Mouse (Mus musculus) layer of hippocampus, postnatal 25 days (tissue): ENCODE measurements around the gene Dgcr8. TPM values are rescaled to one million over a fixed set of nuclear protein-coding genes. Genes with fewer than 3 reads are reported as not detected.

Experiments
- DNase-seq, 2 experiments: peaks; one replicate each; pipeline ENCODE4 v3.0.0; 2022; ENCODE audit warnings: mixed read lengths in 2 of 2, low spot score in 1 of 2; ENCODE audit errors: extremely low spot score in 1 of 2
- total RNA-seq, 2 experiments: library from RNA; stranded (reverse); gene quantifications; 2 replicates each; pipeline ENCODE4 v1.2.3; 2021

Gene Dgcr8
- total RNA-seq, 2 experiments from 2014 or later, result 38.6 to 40.3 TPM

GRCm38 (mm10) chr16:18250231-18250630 lies 38.8 kb downstream of the Dgcr8 start:
- DNase-seq, result no peak

GRCm38 (mm10) chr16:18249364-18249967 lies 39.6 kb downstream of the Dgcr8 start:
- DNase-seq, result no peak

GRCm38 (mm10) chr16:18248433-18249363 lies 40.3 kb downstream of the Dgcr8 start, which contains the start of the genes Trmt2a and Ranbp1:
Trmt2a (plus strand) TSS chr16:18248679.
Ranbp1 (minus strand) TSS chr16:18248732.
- DNase-seq, result peak; percentile 96 to 97

- no peak for DNase-seq
These were observed 41.3 kb downstream of the Dgcr8 start for GRCm38 (mm10) chr16:18247521-18248399.

GRCm38 (mm10) chr16:18241581-18241980 lies 47.5 kb downstream of the Dgcr8 start:
- no peak for DNase-seq

- DNase-seq, result no peak
These were observed 52.2 kb downstream of the Dgcr8 start for GRCm38 (mm10) chr16:18236676-18237501.

- DNase-seq, result peak in 1 of 2 experiments; percentile 56
These were observed 53.5 kb downstream of the Dgcr8 start for GRCm38 (mm10) chr16:18235389-18236065.

- peak in 1 of 2 experiments; percentile 67 for DNase-seq
These were observed 54.2 kb downstream of the Dgcr8 start, which contains the start of gene Zdhhc8 for GRCm38 (mm10) chr16:18234671-18235388. Zdhhc8 (minus strand) TSS chr16:18235136.

GRCm38 (mm10) chr16:18233919-18234670 lies 55.0 kb downstream of the Dgcr8 start:
- no peak for DNase-seq

- DNase-seq, result no peak
These were observed 55.6 kb downstream of the Dgcr8 start for GRCm38 (mm10) chr16:18233451-18233850.

GRCm38 (mm10) chr16:18231451-18231850 lies 57.6 kb downstream of the Dgcr8 start:
- DNase-seq, result no peak

- no peak for DNase-seq
These were observed 58.0 kb downstream of the Dgcr8 start for GRCm38 (mm10) chr16:18231047-18231446.

- no peak for DNase-seq
These were observed 58.4 kb downstream of the Dgcr8 start for GRCm38 (mm10) chr16:18230617-18231016.

GRCm38 (mm10) chr16:18229622-18230021 lies 59.4 kb downstream of the Dgcr8 start:
- DNase-seq, result peak in 1 of 2 experiments; percentile 67

- DNase-seq, result no peak
These were observed 60.2 kb downstream of the Dgcr8 start for GRCm38 (mm10) chr16:18228856-18229255.

GRCm38 (mm10) chr16:18227897-18228422 lies 61.1 kb downstream of the Dgcr8 start:
- no peak for DNase-seq

- no peak for DNase-seq
These were observed 61.9 kb downstream of the Dgcr8 start for GRCm38 (mm10) chr16:18227187-18227586.
